Mouse (Mus musculus): Measurements from ENCODE around the gene Mef2c. TPM values are rescaled to one million over a fixed set of nuclear protein-coding genes. Genes with fewer than 3 reads are reported as not detected.
A peak's percentile ranks its signal among the peaks of the same experiment; 100 is the strongest.

Gene Mef2c
- polyA plus RNA-seq, 1 experiment from 2014 or later, result 133 TPM

- H3K4me3 ChIP-seq, result peak overlapping the region; percentile 59
- peaks cover 3% of the 10 kb centered on the region; the same call in 1 of the 2 replicates for H3K4me1 ChIP-seq
- no peaks in the 10 kb centered on the region for H3K36me3 ChIP-seq
- H3K4me2 ChIP-seq, result peak overlapping the region; percentile 58
- H3K27me3 ChIP-seq, result no peaks in the 10 kb centered on the region
- no peak for ATAC-seq (ENCODE audit: insufficient number of reproducible peaks, low FRiP score, low TSS enrichment, low read depth)
- H3K27ac ChIP-seq, result peak overlapping the region; percentile 93
- peak overlapping the region; percentile 23; the same call in 1 of the 2 replicates for H3K9ac ChIP-seq
- 10% methylated on average over 7 of the region's 7 CpGs for WGBS
- H3K9me3 ChIP-seq, result no peaks in the 10 kb centered on the region
Observed at GRCm38 (mm10) chr13:83524902-83525715, 21.3 kb downstream of the Mef2c start.

- H3K27ac ChIP-seq, result peak overlapping the region; percentile 93; the same call in 1 of the 2 replicates
Observed at GRCm38 (mm10) chr13:83525716-83526005, 21.8 kb downstream of the Mef2c start.

DNA sequence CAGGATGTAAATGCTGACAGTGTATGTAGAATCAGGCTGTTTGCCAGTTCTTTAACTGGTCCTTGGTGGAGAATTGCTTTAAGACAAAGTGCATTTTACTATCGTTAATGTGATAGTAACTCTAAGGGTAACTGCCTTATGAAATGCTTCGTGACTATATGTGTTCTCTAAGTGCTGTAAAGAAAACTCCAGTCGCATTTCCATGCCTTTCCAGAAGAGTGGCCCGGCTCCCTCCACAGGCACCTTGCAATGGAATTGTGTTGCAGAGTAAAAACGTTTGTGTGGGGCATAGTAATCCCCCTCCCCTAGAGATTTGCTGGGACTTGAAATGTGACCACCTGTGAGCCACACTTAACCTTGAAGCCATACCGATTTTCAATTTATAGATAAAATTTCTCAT lies 22.2 kb downstream of the Mef2c start:
- H3K9me3 ChIP-seq, result no peaks in the 10 kb centered on the region
- H3K4me2 ChIP-seq, result peak overlapping the region; percentile 58
- no peaks in the 10 kb centered on the region for H3K27me3 ChIP-seq
- WGBS, result 28% methylated on average over 6 of the region's 6 CpGs
- H3K4me3 ChIP-seq, result peak overlapping the region; percentile 59
- H3K9ac ChIP-seq, result no peak overlapping the region
- no peak for ATAC-seq (ENCODE audit: insufficient number of reproducible peaks, low FRiP score, low TSS enrichment, low read depth)
- H3K36me3 ChIP-seq, result no peaks in the 10 kb centered on the region
- H3K4me1 ChIP-seq, result peaks cover 3% of the 10 kb centered on the region; the same call in 1 of the 2 replicates
- H3K27ac ChIP-seq, result peak overlapping the region; percentile 93; the same call in 1 of the 2 replicates

More at GRCm38 (mm10) chr13:83525716-83526005, 21.8 kb downstream of the Mef2c start:
- H3K9ac ChIP-seq, result 0 out of 2 replicates have a peak overlapping the region, but pooled peaks have one; percentile 23
- peak overlapping the region; percentile 59 for H3K4me3 ChIP-seq
- H3K4me1 ChIP-seq, result peaks cover 3% of the 10 kb centered on the region; the same call in 1 of the 2 replicates
- ATAC-seq (ENCODE audit: insufficient number of reproducible peaks, low FRiP score, low TSS enrichment, low read depth), result no peak
- H3K9me3 ChIP-seq, result no peaks in the 10 kb centered on the region
- peak overlapping the region; percentile 58 for H3K4me2 ChIP-seq
- no peaks in the 10 kb centered on the region for H3K27me3 ChIP-seq
- H3K36me3 ChIP-seq, result no peaks in the 10 kb centered on the region
- WGBS, result 43% methylated on average over 2 of the region's 2 CpGs

DNA sequence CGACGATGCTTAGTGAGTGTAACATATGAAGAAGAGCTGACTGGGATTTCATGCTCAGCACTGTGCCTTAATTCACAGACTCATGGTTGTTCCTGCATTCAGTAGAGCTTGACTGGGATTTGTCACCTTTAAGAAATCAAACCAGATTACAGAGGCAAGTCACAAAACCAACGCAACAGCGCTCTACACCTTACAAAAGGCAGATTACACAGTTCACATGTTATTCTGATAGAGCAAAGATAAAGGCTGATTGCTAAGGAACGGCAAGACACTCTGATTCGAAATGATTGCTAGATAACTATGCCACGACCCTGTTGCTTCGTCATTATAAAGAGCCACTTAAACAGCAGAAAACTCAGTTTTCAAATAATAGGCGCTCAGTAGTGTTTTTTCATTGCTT lies 24.1 kb downstream of the Mef2c start:
- H3K27ac ChIP-seq, result no peak overlapping the region
- 74% methylated on average over 9 of the region's 9 CpGs for WGBS
- no peaks in the 10 kb centered on the region for H3K36me3 ChIP-seq
- H3K9me3 ChIP-seq, result no peaks in the 10 kb centered on the region
- no peak for ATAC-seq (ENCODE audit: insufficient number of reproducible peaks, low FRiP score, low TSS enrichment, low read depth)
- H3K4me1 ChIP-seq, result peaks cover 7% of the 10 kb centered on the region; the same call in 1 of the 2 replicates
- H3K9ac ChIP-seq, result no peak overlapping the region
- no peak overlapping the region for H3K4me2 ChIP-seq
- no peaks in the 10 kb centered on the region for H3K27me3 ChIP-seq
- H3K4me3 ChIP-seq, result peak overlapping the region; percentile 2; the same call in 1 of the 2 replicates

- WGBS, result 62% methylated on average over 8 of the region's 8 CpGs
- Histone ChIP-seq H3K4me3 (no peak overlapping the region), H3K27me3 (no peaks in the 10 kb centered on the region), H3K9me3 (no peaks in the 10 kb centered on the region), H3K9ac (no peak overlapping the region), H3K4me2 (no peak overlapping the region), H3K36me3 (no peaks in the 10 kb centered on the region), H3K4me1 (0 out of 2 replicates have a peak, but pooled peaks cover 5% of the 10 kb centered on the region), H3K27ac (no peak overlapping the region)
- ATAC-seq (ENCODE audit: insufficient number of reproducible peaks, low FRiP score, low TSS enrichment, low read depth), result no peak
Observed at GRCm38 (mm10) chr13:83529729-83530314, 26.0 kb downstream of the Mef2c start.

DNA sequence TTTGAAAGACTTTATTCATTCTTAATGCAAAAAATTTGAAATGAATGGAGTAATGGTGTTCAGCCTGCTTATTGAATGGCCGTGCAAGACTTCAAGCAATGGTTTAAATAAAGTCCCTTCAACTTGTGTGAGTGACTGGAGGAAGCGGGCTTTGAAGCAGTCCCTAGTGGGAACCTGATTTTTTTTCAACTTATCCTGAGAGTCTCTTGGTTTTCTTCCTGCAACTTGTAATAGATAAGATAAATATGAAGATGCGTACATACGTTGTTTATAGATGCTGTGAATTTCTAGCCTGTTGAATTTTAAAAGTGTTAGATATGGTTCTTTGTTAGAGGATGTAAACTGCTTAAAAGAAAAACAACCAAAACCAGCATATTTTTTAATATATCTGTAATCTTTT lies 27.1 kb downstream of the Mef2c start:
- no peak overlapping the region for H3K27ac ChIP-seq
- no peak overlapping the region for H3K4me2 ChIP-seq
- H3K4me3 ChIP-seq, result no peak overlapping the region
- 0 out of 2 replicates have a peak, but pooled peaks cover 5% of the 10 kb centered on the region for H3K4me1 ChIP-seq
- no peaks in the 10 kb centered on the region for H3K27me3 ChIP-seq
- no peaks in the 10 kb centered on the region for H3K36me3 ChIP-seq
- 79% methylated on average over 4 of the region's 4 CpGs for WGBS
- H3K9ac ChIP-seq, result no peak overlapping the region
- no peak for ATAC-seq (ENCODE audit: insufficient number of reproducible peaks, low FRiP score, low TSS enrichment, low read depth)
- no peaks in the 10 kb centered on the region for H3K9me3 ChIP-seq

DNA sequence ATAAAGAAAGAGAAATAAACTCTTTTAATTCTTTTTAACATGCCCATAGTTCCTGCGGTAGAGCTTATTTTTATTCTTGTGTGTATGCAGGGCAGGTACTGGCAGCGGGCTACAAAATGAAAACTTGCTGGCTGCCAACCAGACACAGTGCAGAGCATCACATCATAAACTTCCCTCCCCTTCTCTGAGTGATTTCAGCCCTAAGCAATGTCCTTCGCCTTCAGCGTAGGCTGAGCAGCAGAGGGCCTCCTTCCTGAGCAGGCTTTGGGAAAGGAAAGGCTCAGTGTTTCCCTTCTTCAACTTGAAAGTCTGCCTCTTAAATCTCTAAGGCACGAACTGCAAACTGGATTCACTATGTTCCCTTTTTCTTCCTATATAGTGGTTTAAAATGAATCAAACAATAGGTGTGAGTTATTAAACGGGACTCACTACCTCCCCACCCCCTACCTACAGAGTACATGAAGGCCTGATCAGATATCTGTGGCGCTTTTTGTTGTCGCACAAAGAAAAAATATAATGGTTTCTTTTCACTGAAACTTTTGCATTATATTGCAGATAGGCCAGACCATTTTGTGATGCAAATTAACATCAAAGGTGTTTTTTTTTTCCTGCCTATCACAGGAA lies 28.2 kb downstream of the Mef2c start:
- peak; percentile 48; the same call in 1 of the 2 replicates for ATAC-seq (ENCODE audit: insufficient number of reproducible peaks, low FRiP score, low TSS enrichment, low read depth)

DNA sequence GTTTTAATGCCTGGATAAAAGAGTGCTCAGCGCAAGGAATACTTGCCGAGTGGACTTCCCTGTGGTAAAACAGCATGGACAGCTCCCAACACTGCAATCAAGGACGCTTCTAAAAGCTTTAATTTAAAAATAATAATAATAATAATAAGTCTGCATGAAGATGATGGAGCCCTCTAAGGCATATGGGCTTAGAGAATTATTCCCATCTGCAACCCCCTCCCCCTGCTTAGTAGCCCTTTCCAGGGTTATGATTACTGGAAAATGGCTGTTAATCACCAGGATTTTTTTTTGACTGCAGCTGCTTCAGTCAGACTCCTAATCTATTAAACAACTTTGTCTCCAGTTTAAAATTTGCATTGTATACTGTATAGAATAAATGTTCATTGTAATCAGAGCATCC lies 32.5 kb downstream of the Mef2c start:
- Histone ChIP-seq H3K4me3 (no peak overlapping the region), H3K27ac (no peak overlapping the region), H3K9ac (no peak overlapping the region), H3K9me3 (no peaks in the 10 kb centered on the region), H3K27me3 (no peaks in the 10 kb centered on the region), H3K36me3 (no peaks in the 10 kb centered on the region), H3K4me2 (no peak overlapping the region), H3K4me1 (0 out of 2 replicates have a peak, but pooled peaks cover 5% of the 10 kb centered on the region)
- 67% methylated on average over 3 of the region's 3 CpGs for WGBS
- ATAC-seq (ENCODE audit: insufficient number of reproducible peaks, low FRiP score, low TSS enrichment, low read depth), result no peak

More for the DNA sequence above, 28.2 kb downstream of the Mef2c start:
- H3K4me2 ChIP-seq, result no peak overlapping the region
- H3K9ac ChIP-seq, result no peak overlapping the region
- H3K9me3 ChIP-seq, result no peaks in the 10 kb centered on the region
- H3K4me1 ChIP-seq, result 0 out of 2 replicates have a peak, but pooled peaks cover 5% of the 10 kb centered on the region
- no peak overlapping the region; the same call in 1 of the 2 replicates for H3K27ac ChIP-seq
- no peaks in the 10 kb centered on the region for H3K36me3 ChIP-seq
- no peak overlapping the region for H3K4me3 ChIP-seq
- WGBS, result 34% methylated on average over 8 of the region's 8 CpGs
- H3K27me3 ChIP-seq, result no peaks in the 10 kb centered on the region

GRCm38 (mm10) chr13:83537163-83537562 lies 33.3 kb downstream of the Mef2c start:
- Histone ChIP-seq H3K4me3 (no peak overlapping the region), H3K36me3 (no peaks in the 10 kb centered on the region), H3K27me3 (no peaks in the 10 kb centered on the region), H3K9ac (no peak overlapping the region), H3K9me3 (no peaks in the 10 kb centered on the region), H3K27ac (no peak overlapping the region), H3K4me2 (no peak overlapping the region), H3K4me1 (0 out of 2 replicates have a peak, but pooled peaks cover 1% of the 10 kb centered on the region)
- ATAC-seq (ENCODE audit: insufficient number of reproducible peaks, low FRiP score, low TSS enrichment, low read depth), result no peak
- WGBS, result 34% methylated on average over 5 of the region's 5 CpGs

GRCm38 (mm10) chr13:83539921-83540320 lies 36.1 kb downstream of the Mef2c start:
- H3K9me3 ChIP-seq, result no peaks in the 10 kb centered on the region
- H3K4me3 ChIP-seq, result no peak overlapping the region
- H3K27ac ChIP-seq, result no peak overlapping the region
- H3K9ac ChIP-seq, result no peak overlapping the region
- no peak for ATAC-seq (ENCODE audit: insufficient number of reproducible peaks, low FRiP score, low TSS enrichment, low read depth)
- no peaks in the 10 kb centered on the region for H3K27me3 ChIP-seq
- no peaks in the 10 kb centered on the region for H3K36me3 ChIP-seq
- no peaks in the 10 kb centered on the region for H3K4me1 ChIP-seq
- H3K4me2 ChIP-seq, result no peak overlapping the region

- H3K27ac ChIP-seq, result no peak overlapping the region
- no peaks in the 10 kb centered on the region for H3K36me3 ChIP-seq
- no peaks in the 10 kb centered on the region for H3K9me3 ChIP-seq
- 86% methylated on average over 5 of the region's 5 CpGs for WGBS
- H3K9ac ChIP-seq, result no peak overlapping the region
- H3K27me3 ChIP-seq, result no peaks in the 10 kb centered on the region
- no peaks in the 10 kb centered on the region for H3K4me1 ChIP-seq
- H3K4me2 ChIP-seq, result no peak overlapping the region
- H3K4me3 ChIP-seq, result no peak overlapping the region
- ATAC-seq (ENCODE audit: insufficient number of reproducible peaks, low FRiP score, low TSS enrichment, low read depth), result no peak
Observed at GRCm38 (mm10) chr13:83542666-83543065, 38.8 kb downstream of the Mef2c start.

- 66% methylated on average over 4 of the region's 4 CpGs for WGBS
- Histone ChIP-seq H3K27me3 (no peaks in the 10 kb centered on the region), H3K9ac (no peak overlapping the region), H3K27ac (no peak overlapping the region), H3K4me2 (no peak overlapping the region), H3K4me3 (no peak overlapping the region), H3K9me3 (no peaks in the 10 kb centered on the region), H3K4me1 (no peaks in the 10 kb centered on the region), H3K36me3 (no peaks in the 10 kb centered on the region)
- no peak for ATAC-seq (ENCODE audit: insufficient number of reproducible peaks, low FRiP score, low TSS enrichment, low read depth)
Observed at GRCm38 (mm10) chr13:83544707-83545106, 40.9 kb downstream of the Mef2c start.

Data from limb, embryonic 15.5 days (tissue).